Mouse (Mus musculus) limb, embryonic 14.5 days (tissue): ENCODE data around the gene Snap25. TPM values are rescaled to one million over a fixed set of nuclear protein-coding genes. Genes with fewer than 3 reads are reported as not detected.

Source experiments
- ATAC-seq: fragments of 200-750 bp; cut with Nextera tagmentation; 2 replicates; pipeline ENCODE4 v1.8.0; 2017; ENCODE audit warnings: low read depth, moderate number of reproducible peaks, moderate TSS enrichment; ENCODE audit not compliant: low FRiP score
- DNase-seq: peaks from one replicate; pipeline ENCODE4 v3.0.0-alpha.2; 2015; ENCODE audit warnings: low spot score
- H3K27ac ChIP-seq: fragments of 300-500 bp; sonication (generic); replicated peaks from 2 replicates; pipeline ENCODE4 v1.5.1; 2014; ENCODE audit warnings: low read depth, mild to moderate bottlenecking, low read length, moderate library complexity, mixed read lengths
- H3K27me3 ChIP-seq: fragments of 300-500 bp; sonication (generic); 2 replicates; pipeline ENCODE4 v1.6.1; 2014; ENCODE audit warnings: low read length, mixed read lengths; ENCODE audit not compliant: control insufficient read depth, insufficient read depth
- H3K36me3 ChIP-seq: fragments of 300-500 bp; sonication (generic); 2 replicates; pipeline ENCODE4 v1.6.1; 2014; ENCODE audit warnings: mild to moderate bottlenecking, low read length, moderate library complexity, mixed read lengths; ENCODE audit not compliant: control insufficient read depth, insufficient read depth
- H3K4me1 ChIP-seq: fragments of 300-500 bp; sonication (generic); 2 replicates; pipeline ENCODE4 v1.6.1; 2014; ENCODE audit warnings: antibody characterized with exemption, low read length, mixed read lengths; ENCODE audit not compliant: control insufficient read depth, insufficient read depth
- H3K4me2 ChIP-seq: fragments of 300-500 bp; sonication (generic); replicated peaks from 2 replicates; pipeline ENCODE4 v1.6.1; 2014; ENCODE audit warnings: low read depth, mild to moderate bottlenecking, low read length, moderate library complexity; ENCODE audit not compliant: severe bottlenecking
- H3K4me3 ChIP-seq: fragments of 300-500 bp; sonication (generic); replicated peaks from 2 replicates; pipeline ENCODE4 v1.5.1; 2014; ENCODE audit warnings: low read length
- H3K9ac ChIP-seq: fragments of 300-500 bp; sonication (generic); 2 replicates; pipeline ENCODE4 v1.6.1; 2014; ENCODE audit warnings: mild to moderate bottlenecking, low read depth, low read length, moderate library complexity; ENCODE audit not compliant: severe bottlenecking
- H3K9me3 ChIP-seq: fragments of 300-500 bp; sonication (generic); 2 replicates; pipeline ENCODE4 v1.6.1; 2016; ENCODE audit warnings: low read length; ENCODE audit not compliant: control insufficient read depth
- POLR2A ChIP-seq: fragments of 200-500 bp; IDR thresholded peaks from 2 replicates; pipeline ENCODE4 v1.8.0; 2012; ENCODE audit warnings: inconsistent platforms, mild to moderate bottlenecking, moderate library complexity, borderline replicate concordance; ENCODE audit not compliant: insufficient read depth, insufficient read length; ENCODE audit errors: extremely low read depth
- WGBS: fragments of 180-500 bp; shearing (Covaris S2); extraction: QIAGEN DNeasy Blood & Tissue Kit; methylation state at CpG from one replicate; pipeline ENCODE4 v1.1.7; 2014; 5-methylcytosine and 5-hydroxymethylcytosine counted together
- polyA plus RNA-seq, 2 experiments: library from polyadenylated mRNA; depleted of rRNA in 1 of 2; stranded (reverse) in 1 of 2; unstranded in 1 of 2; fragments of >200 nt; fragmentation: Nextera tagmentation in 1 of 2; extraction: Ambion mirVana in 1 of 2; gene quantifications; 2 replicates each; pipeline versions ENCODE4 v1.2.1 to v1.2.3; 2012 to 2014

Snap25 gene
- polyA plus RNA-seq (2012; rRNA removed) (1.4 and 1.9 TPM in 2 replicates), polyA plus RNA-seq (2014; fragmentation: Nextera tagmentation; extraction: Ambion mirVana) (0.22 and 0.64 TPM in 2 replicates)

- no peak for ATAC-seq
- WGBS = 1% methylated on average over 18 of the region's 20 CpGs
Measured at GRCm38 (mm10) chr2:136713299-136713758, at the start of gene Snap25. Gene Snap25, plus strand, starts transcription at chr2:136713453.

GRCm38 (mm10) chr2:136666951-136667350 is 46.3 kb upstream of the Snap25 start:
- ATAC-seq = peak; percentile 67; the same call in 1 of the 2 replicates
- no peak overlapping the region for H3K4me2 ChIP-seq
- no peak overlapping the region for H3K4me3 ChIP-seq
- no peak overlapping the region for H3K9ac ChIP-seq
- peak; percentile 83 for DNase-seq
- WGBS = 34% methylated on average over 1 of the region's 1 CpGs
- no peaks in the 10 kb centered on the region for H3K27me3 ChIP-seq
- no peak overlapping the region for H3K27ac ChIP-seq
- TF ChIP-seq POLR2A = no peak
- H3K4me1 ChIP-seq = peaks cover 11% of the 10 kb centered on the region; the same call in 1 of the 2 replicates
- no peaks in the 10 kb centered on the region for H3K36me3 ChIP-seq
- H3K9me3 ChIP-seq = no peaks in the 10 kb centered on the region

More at GRCm38 (mm10) chr2:136713299-136713758, at the start of gene Snap25:
- peaks cover 9% of the 10 kb centered on the region; the same call in 1 of the 2 replicates for H3K4me1 ChIP-seq
- no peak within 1 kb of the TSS for H3K27ac ChIP-seq
- no peaks in the 10 kb centered on the region for H3K36me3 ChIP-seq
- H3K27me3 ChIP-seq = peaks cover 17% of the 10 kb centered on the region; the same call in 1 of the 2 replicates
- H3K4me3 ChIP-seq = peak within 1 kb of the TSS; percentile 23
- no peak for TF ChIP-seq POLR2A
- DNase-seq = peak; percentile 40
- H3K9ac ChIP-seq = no peak within 1 kb of the TSS
- no peaks in the 10 kb centered on the region for H3K9me3 ChIP-seq
- H3K4me2 ChIP-seq = peak within 1 kb of the TSS; percentile 41

- H3K27me3 ChIP-seq = no peaks in the 10 kb centered on the region
- H3K27ac ChIP-seq = no peak overlapping the region
- H3K4me3 ChIP-seq = no peak overlapping the region
- no peak overlapping the region for H3K9ac ChIP-seq
- 75% methylated on average over 3 of the region's 3 CpGs for WGBS
- H3K9me3 ChIP-seq = no peaks in the 10 kb centered on the region
- ATAC-seq = no peak
- H3K4me1 ChIP-seq = peaks cover 11% of the 10 kb centered on the region; the same call in 1 of the 2 replicates
- H3K36me3 ChIP-seq = no peaks in the 10 kb centered on the region
- no peak overlapping the region for H3K4me2 ChIP-seq
- no peak for TF ChIP-seq POLR2A
- no peak for DNase-seq
Measured at GRCm38 (mm10) chr2:136669183-136669582, 44.1 kb upstream of the Snap25 start.

GRCm38 (mm10) chr2:136669665-136670064 is 43.6 kb upstream of the Snap25 start:
- no peak for TF ChIP-seq POLR2A

GRCm38 (mm10) chr2:136670539-136671271 is 42.5 kb upstream of the Snap25 start:
- no peak for DNase-seq
- Histone ChIP-seq H3K9me3 (no peaks in the 10 kb centered on the region), H3K27ac (no peak overlapping the region), H3K36me3 (no peaks in the 10 kb centered on the region), H3K27me3 (no peaks in the 10 kb centered on the region), H3K4me3 (no peak overlapping the region), H3K9ac (no peak overlapping the region), H3K4me1 (peaks cover 11% of the 10 kb centered on the region; the same call in 1 of the 2 replicates), H3K4me2 (no peak overlapping the region)
- ATAC-seq = no peak
- TF ChIP-seq POLR2A = no peak
- whole genome bisulfite sequencing = 36% methylated on average over 9 of the region's 9 CpGs

More at GRCm38 (mm10) chr2:136669665-136670064, 43.6 kb upstream of the Snap25 start:
- no peaks in the 10 kb centered on the region for H3K27me3 ChIP-seq
- no peak overlapping the region for H3K9ac ChIP-seq
- DNase-seq (peak; percentile 42), ATAC-seq (no peak)
- no peak overlapping the region for H3K4me3 ChIP-seq
- H3K36me3 ChIP-seq = no peaks in the 10 kb centered on the region
- no peaks in the 10 kb centered on the region for H3K9me3 ChIP-seq
- no peak overlapping the region for H3K27ac ChIP-seq
- WGBS = 63% methylated on average over 3 of the region's 3 CpGs
- peaks cover 11% of the 10 kb centered on the region; the same call in 1 of the 2 replicates for H3K4me1 ChIP-seq
- H3K4me2 ChIP-seq = no peak overlapping the region
